Mouse (Mus musculus) adrenal gland, postnatal 14 days (tissue): ENCODE data around the gene Dido1. TPM values are rescaled to one million over a fixed set of nuclear protein-coding genes. Genes with fewer than 3 reads are reported as not detected.
A peak's percentile ranks its signal among the peaks of the same experiment; 100 is the strongest.

Experiments
- DNase-seq: peaks from one replicate; pipeline ENCODE4 v3.0.0; 2021; ENCODE audit warnings: mixed read lengths
- total RNA-seq: library from RNA; stranded (reverse); gene quantifications from 2 replicates; pipeline ENCODE4 v1.2.3, GENCODE M21; 2021

Gene Dido1
- total RNA-seq, 1 experiment from 2014 or later, result 49.3 TPM

- DNase-seq, result no peak
These were observed 25.8 kb downstream of the Dido1 start for GRCm38 (mm10) chr2:180684031-180684430.

GRCm38 (mm10) chr2:180683524-180683923, 26.3 kb downstream of the Dido1 start:
- no peak for DNase-seq

- DNase-seq, result no peak
These were observed 28.6 kb downstream of the Dido1 start for GRCm38 (mm10) chr2:180681225-180681624.

- peak; percentile 71 for DNase-seq
These were observed 31.1 kb downstream of the Dido1 start for GRCm38 (mm10) chr2:180678609-180679140.

- DNase-seq, result no peak
These were observed 33.1 kb downstream of the Dido1 start for GRCm38 (mm10) chr2:180676706-180677105.

- no peak for DNase-seq
These were observed 47.8 kb downstream of the Dido1 start for GRCm38 (mm10) chr2:180662008-180662407.

- no peak for DNase-seq
These were observed 49.3 kb downstream of the Dido1 start for GRCm38 (mm10) chr2:180660521-180660920.

- peak; percentile 18 for DNase-seq
These were observed 50.2 kb downstream of the Dido1 start for GRCm38 (mm10) chr2:180659353-180660150.

- DNase-seq, result no peak
These were observed 51.4 kb downstream of the Dido1 start for GRCm38 (mm10) chr2:180658381-180658780.

- DNase-seq, result peak; percentile 84
These were observed 52.3 kb downstream of the Dido1 start for GRCm38 (mm10) chr2:180657394-180658013.

- DNase-seq, result no peak
These were observed 54.6 kb downstream of the Dido1 start for GRCm38 (mm10) chr2:180655150-180655549.

GRCm38 (mm10) chr2:180654666-180655065, 55.1 kb downstream of the Dido1 start:
- DNase-seq, result no peak

GRCm38 (mm10) chr2:180646841-180647240, 63.0 kb downstream of the Dido1 start:
- no peak for DNase-seq

- DNase-seq, result no peak
These were observed 66.2 kb downstream of the Dido1 start for GRCm38 (mm10) chr2:180643626-180644025.

- no peak for DNase-seq
These were observed 67.1 kb downstream of the Dido1 start, which contains the start of gene Tcfl5 for GRCm38 (mm10) chr2:180642555-180643260. Gene Tcfl5, minus strand, starts transcription at chr2:180642708.

GRCm38 (mm10) chr2:180641576-180642554, 67.9 kb downstream of the Dido1 start:
- no peak for DNase-seq

GRCm38 (mm10) chr2:180611882-180612281, 97.9 kb downstream of the Dido1 start:
- no peak for DNase-seq

GRCm38 (mm10) chr2:180610283-180610682, 99.5 kb downstream of the Dido1 start:
- no peak for DNase-seq
